Mouse (Mus musculus) fat pad, adult 2 months (tissue): ENCODE measurements around the gene Gm21170.
"Not testable (repeated sequence)": the region's sequence is repeated elsewhere in the genome, so short reads cannot be mapped to it uniquely, and the experiment has no call there.

Experiments
- DNase-seq: peaks from one replicate; pipeline ENCODE4 v3.0.0-alpha.2; 2011; ENCODE audit warnings: low read depth, low spot score; ENCODE audit errors: extremely low read depth

The Gm21170 gene

GRCm38 (mm10) chrY:47690998-47691397 lies at the start of gene Gm21170:
TSS of gene Gm21170 (minus strand) at chrY:47691098.
- not testable (repeated sequence) for DNase-seq
